Mouse (Mus musculus): ENCODE measurements around the gene Rrp1. TPM values are rescaled to one million over a fixed set of nuclear protein-coding genes. Genes with fewer than 3 reads are reported as not detected.
"Not testable (repeated sequence)": the region's sequence is repeated elsewhere in the genome, so short reads cannot be mapped to it uniquely, and the experiment has no call there.

The Rrp1 gene
- polyA plus RNA-seq, 1 experiment from 2014 or later, result 277 TPM

DNA sequence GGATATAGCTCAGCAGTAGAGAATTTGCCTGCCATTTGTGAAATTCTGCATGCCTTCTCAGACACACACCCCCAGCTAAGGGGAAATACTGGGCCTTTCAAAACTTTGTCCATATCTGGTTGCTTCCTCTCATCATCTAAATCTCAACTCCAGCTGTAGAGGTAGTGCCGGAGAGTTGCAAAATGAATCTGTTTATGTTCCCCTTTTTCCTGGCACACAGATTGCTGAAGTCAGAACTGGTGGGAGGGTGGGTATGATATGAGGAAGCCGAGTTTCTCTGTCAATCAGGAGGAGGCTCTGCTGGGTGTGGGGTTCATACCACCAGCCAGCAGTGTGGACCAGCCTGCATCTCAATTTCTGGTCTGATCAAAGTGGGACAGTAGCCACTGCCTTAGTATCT, 48.7 kb downstream of the Rrp1 start:
- no peak for ATAC-seq (replicated peaks; ENCODE audit: low FRiP score)
- no peaks in the 10 kb centered on the region for H3K36me3 ChIP-seq (ENCODE audit: control insufficient read depth, insufficient read depth, low read length)
- H3K4me2 ChIP-seq, result no peak overlapping the region
- 24% methylated on average over 2 of the region's 2 CpGs for WGBS
- H3K9ac ChIP-seq (ENCODE audit: low read depth, low read length), result no peak overlapping the region
- H3K9me3 ChIP-seq (ENCODE audit: control insufficient read depth, low read length), result no peaks in the 10 kb centered on the region
- DNase-seq (ENCODE audit: low spot score), result no peak
- no peaks in the 10 kb centered on the region for H3K27me3 ChIP-seq (replicated peaks; ENCODE audit: control insufficient read depth, insufficient read depth, low read length)
- no peak overlapping the region for H3K4me3 ChIP-seq (ENCODE audit: low read depth, low read length)
- no peak overlapping the region for H3K27ac ChIP-seq (ENCODE audit: low read depth, low read length)
- H3K4me1 ChIP-seq (replicated peaks; ENCODE audit: control insufficient read depth, insufficient read depth, low read length), result peaks cover 28% of the 10 kb centered on the region

DNA sequence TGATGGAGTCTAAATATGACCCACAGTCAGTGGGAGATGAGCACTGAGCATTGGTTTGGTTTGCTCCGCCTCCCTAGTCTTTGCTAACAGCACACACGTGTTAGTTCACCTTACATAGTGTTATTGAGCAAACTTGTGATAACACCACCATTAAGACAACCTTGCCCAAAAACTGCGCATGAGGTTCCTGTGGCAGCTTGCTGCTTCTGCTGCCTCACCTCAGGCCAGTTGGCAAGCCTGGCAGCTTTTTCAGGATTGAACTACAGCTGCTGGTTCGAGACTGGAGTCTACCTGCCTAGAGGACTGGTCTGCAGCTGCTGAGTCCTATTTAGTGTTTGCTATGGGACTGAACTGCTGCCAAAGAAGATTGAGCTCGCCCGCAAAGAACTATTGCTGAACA, 49.5 kb downstream of the Rrp1 start:
- Histone ChIP-seq H3K27ac (ENCODE audit: low read depth, low read length) (no peak overlapping the region), H3K4me1 (replicated peaks; ENCODE audit: control insufficient read depth, insufficient read depth, low read length) (peaks cover 23% of the 10 kb centered on the region), H3K4me2 (no peak overlapping the region), H3K9ac (ENCODE audit: low read depth, low read length) (no peak overlapping the region), H3K36me3 (ENCODE audit: control insufficient read depth, insufficient read depth, low read length) (no peaks in the 10 kb centered on the region), H3K4me3 (ENCODE audit: low read depth, low read length) (no peak overlapping the region), H3K27me3 (replicated peaks; ENCODE audit: control insufficient read depth, insufficient read depth, low read length) (no peaks in the 10 kb centered on the region), H3K9me3 (ENCODE audit: control insufficient read depth, low read length) (no peaks in the 10 kb centered on the region)
- DNase-seq (ENCODE audit: low spot score) (no peak), ATAC-seq (replicated peaks; ENCODE audit: low FRiP score) (no peak)
- 86% methylated on average over 6 of the region's 6 CpGs for WGBS

DNA sequence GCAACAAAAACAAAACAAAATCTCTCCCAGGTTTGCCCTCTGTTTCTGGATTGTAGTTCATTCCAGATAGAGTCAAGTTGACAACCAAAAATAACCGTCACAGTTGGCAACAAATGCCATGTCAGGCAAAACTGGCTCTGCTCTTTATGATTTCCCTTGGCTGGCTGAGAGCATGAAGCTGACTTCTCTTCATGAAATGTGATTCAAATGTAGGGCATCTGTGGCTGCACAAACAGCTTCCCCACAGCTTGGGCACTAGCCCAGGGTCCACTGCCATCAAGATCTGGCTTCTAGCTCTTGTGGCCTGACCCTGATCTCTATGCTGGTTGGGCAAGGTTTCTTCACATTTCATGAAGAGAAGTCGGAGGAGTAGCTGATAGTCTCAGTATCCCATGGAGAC, 50.9 kb downstream of the Rrp1 start:
- Histone ChIP-seq H3K9ac (ENCODE audit: low read depth, low read length) (no peak overlapping the region), H3K27me3 (replicated peaks; ENCODE audit: control insufficient read depth, insufficient read depth, low read length) (no peaks in the 10 kb centered on the region), H3K27ac (ENCODE audit: low read depth, low read length) (no peak overlapping the region), H3K9me3 (ENCODE audit: control insufficient read depth, low read length) (no peaks in the 10 kb centered on the region), H3K4me1 (replicated peaks; ENCODE audit: control insufficient read depth, insufficient read depth, low read length) (peaks cover 11% of the 10 kb centered on the region), H3K4me2 (no peak overlapping the region), H3K36me3 (ENCODE audit: control insufficient read depth, insufficient read depth, low read length) (no peaks in the 10 kb centered on the region), H3K4me3 (ENCODE audit: low read depth, low read length) (no peak overlapping the region)
- no peak for ATAC-seq (replicated peaks; ENCODE audit: low FRiP score)
- no peak for DNase-seq (ENCODE audit: low spot score)
- 81% methylated on average over 2 of the region's 2 CpGs for WGBS

DNA sequence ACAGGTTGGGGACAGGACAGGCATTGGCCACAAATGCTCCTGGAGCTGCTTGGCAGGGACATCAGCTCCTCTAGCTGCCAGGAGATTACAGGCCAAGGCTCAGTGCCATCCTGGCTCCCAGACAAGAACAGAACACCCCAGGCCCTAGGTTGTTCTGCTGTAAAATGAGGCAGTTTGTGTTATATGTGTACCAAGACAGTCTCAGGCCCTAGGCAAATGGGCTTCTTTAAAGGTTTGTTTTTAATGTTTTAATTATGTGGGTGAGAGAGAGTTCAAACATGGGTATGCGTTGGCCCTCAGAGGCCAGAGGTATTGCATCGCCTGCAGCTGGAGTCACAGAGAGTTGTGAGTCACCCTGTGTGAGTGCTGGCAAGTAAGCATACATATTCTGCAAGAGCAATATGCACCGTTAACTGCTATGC, 52.5 kb downstream of the Rrp1 start:
- WGBS, result 73% methylated on average over 3 of the region's 3 CpGs
- Histone ChIP-seq H3K9ac (ENCODE audit: low read depth, low read length) (no peak overlapping the region), H3K4me3 (ENCODE audit: low read depth, low read length) (no peak overlapping the region), H3K36me3 (ENCODE audit: control insufficient read depth, insufficient read depth, low read length) (no peaks in the 10 kb centered on the region), H3K4me2 (no peak overlapping the region), H3K27ac (ENCODE audit: low read depth, low read length) (no peak overlapping the region), H3K9me3 (ENCODE audit: control insufficient read depth, low read length) (no peaks in the 10 kb centered on the region), H3K4me1 (replicated peaks; ENCODE audit: control insufficient read depth, insufficient read depth, low read length) (no peaks in the 10 kb centered on the region), H3K27me3 (replicated peaks; ENCODE audit: control insufficient read depth, insufficient read depth, low read length) (no peaks in the 10 kb centered on the region)
- ATAC-seq (replicated peaks; ENCODE audit: low FRiP score) (no peak), DNase-seq (ENCODE audit: low spot score) (no peak)

DNA sequence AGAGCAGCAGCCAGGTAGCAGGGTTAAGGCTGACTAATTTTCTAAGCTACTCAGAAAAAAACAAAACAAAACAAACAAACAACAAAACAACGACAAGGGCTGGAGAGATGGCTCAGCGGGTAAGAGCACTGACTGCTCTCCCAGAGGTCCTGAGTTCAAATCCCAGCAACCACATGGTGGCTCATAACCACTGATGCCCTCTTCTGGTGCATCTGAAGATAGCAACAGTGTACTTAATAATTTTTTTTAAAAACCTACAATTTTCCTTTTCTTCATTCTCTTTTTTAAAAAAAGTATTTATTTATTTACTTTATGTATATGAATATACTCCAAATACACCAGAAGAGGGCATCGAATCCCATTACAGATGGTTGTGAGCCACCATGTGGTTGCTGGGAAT, 53.8 kb downstream of the Rrp1 start:
- WGBS, result 80% methylated on average over 3 of the region's 3 CpGs
- H3K4me1 ChIP-seq (replicated peaks; ENCODE audit: control insufficient read depth, insufficient read depth, low read length); H3K36me3 ChIP-seq (ENCODE audit: control insufficient read depth, insufficient read depth, low read length); H3K9me3 ChIP-seq (ENCODE audit: control insufficient read depth, low read length); DNase-seq (ENCODE audit: low spot score); ATAC-seq (replicated peaks; ENCODE audit: low FRiP score); H3K4me3 ChIP-seq (ENCODE audit: low read depth, low read length); H3K9ac ChIP-seq (ENCODE audit: low read depth, low read length); H3K27me3 ChIP-seq (replicated peaks; ENCODE audit: control insufficient read depth, insufficient read depth, low read length); H3K27ac ChIP-seq (ENCODE audit: low read depth, low read length); H3K4me2 ChIP-seq: not testable (repeated sequence)

DNA sequence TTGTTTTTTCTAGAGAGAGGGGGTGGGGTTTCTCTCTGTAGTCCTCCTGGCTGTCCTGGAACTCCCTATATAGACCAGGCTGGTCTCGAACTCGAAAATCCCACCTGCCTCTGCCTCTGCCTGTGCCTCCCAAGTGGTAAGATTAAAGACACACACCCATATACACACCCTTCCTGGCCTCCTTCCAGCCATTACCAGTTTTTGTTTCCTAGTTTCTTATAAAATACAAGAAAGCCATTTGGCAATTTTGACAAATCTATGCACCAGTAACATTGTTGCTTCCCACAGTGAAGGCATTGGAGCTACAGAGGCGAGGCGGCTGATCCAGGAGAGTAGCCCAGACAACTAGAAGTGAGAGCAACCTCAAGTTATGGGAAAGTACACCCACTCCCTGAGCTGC, 54.6 kb downstream of the Rrp1 start:
- 77% methylated on average over 4 of the region's 4 CpGs for WGBS
- Histone ChIP-seq H3K4me1 (replicated peaks; ENCODE audit: control insufficient read depth, insufficient read depth, low read length) (no peaks in the 10 kb centered on the region), H3K9me3 (ENCODE audit: control insufficient read depth, low read length) (no peaks in the 10 kb centered on the region), H3K36me3 (ENCODE audit: control insufficient read depth, insufficient read depth, low read length) (no peaks in the 10 kb centered on the region), H3K4me2 (no peak overlapping the region), H3K27ac (ENCODE audit: low read depth, low read length) (no peak overlapping the region), H3K9ac (ENCODE audit: low read depth, low read length) (no peak overlapping the region), H3K4me3 (ENCODE audit: low read depth, low read length) (no peak overlapping the region), H3K27me3 (replicated peaks; ENCODE audit: control insufficient read depth, insufficient read depth, low read length) (peaks cover 6% of the 10 kb centered on the region)
- DNase-seq (ENCODE audit: low spot score) (no peak), ATAC-seq (replicated peaks; ENCODE audit: low FRiP score) (no peak)

DNA sequence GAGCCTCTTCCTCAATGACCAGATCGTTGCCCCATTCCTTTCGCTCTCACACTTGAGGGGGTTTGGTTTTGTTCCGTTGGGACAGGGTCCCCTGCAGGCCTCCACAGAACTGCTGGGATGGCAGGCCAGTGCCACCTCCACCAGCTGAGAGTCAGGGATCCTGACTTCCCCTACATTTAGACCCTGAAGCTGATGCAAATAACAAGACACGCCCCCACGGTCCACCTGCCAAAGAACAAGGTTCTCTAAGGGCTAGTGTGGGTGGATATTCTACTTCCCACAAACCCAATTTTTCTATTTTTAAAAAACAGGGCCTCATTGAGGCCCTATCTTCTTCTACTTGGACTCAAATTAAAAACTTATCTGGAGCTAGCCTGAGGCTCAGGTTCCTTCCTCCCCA, 55.1 kb downstream of the Rrp1 start:
- H3K4me3 ChIP-seq (ENCODE audit: low read depth, low read length), result no peak overlapping the region
- ATAC-seq (replicated peaks; ENCODE audit: low FRiP score), result no peak
- H3K9me3 ChIP-seq (ENCODE audit: control insufficient read depth, low read length), result no peaks in the 10 kb centered on the region
- H3K36me3 ChIP-seq (ENCODE audit: control insufficient read depth, insufficient read depth, low read length), result no peaks in the 10 kb centered on the region
- no peak overlapping the region for H3K9ac ChIP-seq (ENCODE audit: low read depth, low read length)
- no peaks in the 10 kb centered on the region for H3K4me1 ChIP-seq (replicated peaks; ENCODE audit: control insufficient read depth, insufficient read depth, low read length)
- H3K27me3 ChIP-seq (replicated peaks; ENCODE audit: control insufficient read depth, insufficient read depth, low read length), result peaks cover 12% of the 10 kb centered on the region
- no peak overlapping the region for H3K4me2 ChIP-seq
- DNase-seq (ENCODE audit: low spot score), result no peak
- H3K27ac ChIP-seq (ENCODE audit: low read depth, low read length), result no peak overlapping the region
- WGBS, result 78% methylated on average over 5 of the region's 5 CpGs

DNA sequence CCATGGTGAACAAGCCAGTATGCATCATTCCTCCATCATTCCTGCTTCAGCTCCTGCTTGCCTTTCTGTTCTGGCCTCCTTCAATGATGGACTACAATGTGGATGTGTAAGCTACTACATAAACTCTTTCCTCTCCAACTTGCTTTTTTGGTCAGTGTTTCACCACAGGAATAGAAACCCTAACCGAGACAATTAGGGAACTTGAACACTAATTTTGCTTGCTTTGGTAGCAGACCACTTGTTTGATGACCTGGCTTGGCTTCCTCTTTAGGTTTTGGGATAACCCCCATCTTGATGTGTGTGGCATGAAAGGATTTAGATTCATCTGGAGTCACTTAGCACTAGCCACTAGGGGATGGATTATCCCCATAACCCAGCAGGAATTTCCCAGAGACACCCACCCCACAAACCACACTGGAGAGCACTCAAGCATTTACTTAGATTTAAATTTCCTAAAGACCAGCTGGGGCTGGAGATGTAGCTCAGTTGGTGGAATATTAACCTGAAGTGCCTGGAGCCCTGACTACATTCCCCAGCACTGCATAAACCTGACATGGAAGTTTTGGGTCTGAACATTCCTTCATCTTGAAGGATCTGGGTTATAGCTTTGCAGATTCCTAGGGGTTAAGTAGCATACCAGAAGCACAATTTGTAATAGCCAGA, 56.8 kb downstream of the Rrp1 start:
- Histone ChIP-seq H3K27ac (ENCODE audit: low read depth, low read length) (no peak overlapping the region; the same call in 1 of the 2 replicates), H3K4me3 (ENCODE audit: low read depth, low read length) (no peak overlapping the region), H3K9ac (ENCODE audit: low read depth, low read length) (no peak overlapping the region), H3K4me2 (no peak overlapping the region), H3K36me3 (ENCODE audit: control insufficient read depth, insufficient read depth, low read length) (no peaks in the 10 kb centered on the region), H3K4me1 (replicated peaks; ENCODE audit: control insufficient read depth, insufficient read depth, low read length) (peaks cover 6% of the 10 kb centered on the region), H3K27me3 (replicated peaks; ENCODE audit: control insufficient read depth, insufficient read depth, low read length) (peaks cover 28% of the 10 kb centered on the region), H3K9me3 (ENCODE audit: control insufficient read depth, low read length) (no peaks in the 10 kb centered on the region)
- no peak for ATAC-seq (replicated peaks; ENCODE audit: low FRiP score)
- 40% methylated on average over 1 of the region's 1 CpGs for WGBS
- no peak for DNase-seq (ENCODE audit: low spot score)

DNA sequence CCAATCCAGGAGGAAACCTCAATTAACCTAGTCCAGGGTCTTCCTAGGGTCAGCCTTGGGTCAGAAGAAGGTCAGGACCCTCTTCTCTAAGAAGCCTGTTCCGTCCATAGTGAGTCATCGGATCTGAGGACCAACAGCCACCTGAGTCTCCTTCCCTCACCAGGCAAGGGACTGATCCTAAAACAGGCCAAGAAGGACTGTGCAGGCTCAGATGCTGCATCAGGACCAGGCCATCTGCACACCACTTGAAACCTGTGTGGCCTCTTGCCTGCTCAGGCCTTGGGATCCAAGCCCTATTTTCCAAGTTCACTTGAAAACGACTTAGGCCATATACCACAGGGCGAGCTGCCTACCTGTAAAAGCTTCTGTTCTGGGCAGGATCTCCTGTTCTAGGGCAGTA, 59.6 kb downstream of the Rrp1 start:
- H3K4me2 ChIP-seq, result no peak overlapping the region
- H3K27ac ChIP-seq (ENCODE audit: low read depth, low read length), result no peak overlapping the region
- ATAC-seq (replicated peaks; ENCODE audit: low FRiP score), result no peak
- no peak overlapping the region for H3K4me3 ChIP-seq (ENCODE audit: low read depth, low read length)
- peaks cover 16% of the 10 kb centered on the region for H3K4me1 ChIP-seq (replicated peaks; ENCODE audit: control insufficient read depth, insufficient read depth, low read length)
- no peak for DNase-seq (ENCODE audit: low spot score)
- peaks cover 38% of the 10 kb centered on the region for H3K27me3 ChIP-seq (replicated peaks; ENCODE audit: control insufficient read depth, insufficient read depth, low read length)
- H3K36me3 ChIP-seq (ENCODE audit: control insufficient read depth, insufficient read depth, low read length), result no peaks in the 10 kb centered on the region
- H3K9me3 ChIP-seq (ENCODE audit: control insufficient read depth, low read length), result no peaks in the 10 kb centered on the region
- H3K9ac ChIP-seq (ENCODE audit: low read depth, low read length), result no peak overlapping the region
- 65% methylated on average over 4 of the region's 4 CpGs for WGBS
